Mouse (Mus musculus) heart, embryonic 15.5 days (tissue): Measurements from ENCODE around the gene Mrpl48. TPM values are rescaled to one million over a fixed set of nuclear protein-coding genes. Genes with fewer than 3 reads are reported as not detected.
A peak's percentile ranks its signal among the peaks of the same experiment; 100 is the strongest.

Source experiments
- ATAC-seq: fragments of 200-750 bp; cut with Nextera tagmentation; replicated peaks from 2 replicates; pipeline ENCODE4 v1.8.0; 2017; ENCODE audit warnings: low read depth, moderate TSS enrichment; ENCODE audit not compliant: insufficient number of reproducible peaks, insufficient read depth, low FRiP score
- H3K27ac ChIP-seq: fragments of 300-500 bp; sonication (generic); 2 replicates; pipeline ENCODE4 v1.5.1; 2015; ENCODE audit warnings: mild to moderate bottlenecking, inconsistent platforms
- H3K27me3 ChIP-seq: fragments of 300-500 bp; sonication (generic); 2 replicates; pipeline ENCODE4 v1.6.1; 2015; ENCODE audit warnings: inconsistent platforms
- H3K36me3 ChIP-seq: fragments of 300-500 bp; sonication (generic); 2 replicates; pipeline ENCODE4 v1.6.1; 2015; ENCODE audit warnings: mild to moderate bottlenecking, inconsistent platforms
- H3K4me1 ChIP-seq: fragments of 300-500 bp; sonication (generic); replicated peaks from 2 replicates; pipeline ENCODE4 v1.6.1; 2015; ENCODE audit warnings: inconsistent platforms
- H3K4me2 ChIP-seq: fragments of 300-500 bp; sonication (generic); 2 replicates; pipeline ENCODE4 v1.6.1; 2015; ENCODE audit warnings: inconsistent platforms, mild to moderate bottlenecking, moderate library complexity
- H3K4me3 ChIP-seq: fragments of 300-500 bp; sonication (generic); 2 replicates; pipeline ENCODE4 v1.5.1; 2015; ENCODE audit warnings: mild to moderate bottlenecking, inconsistent platforms
- H3K9ac ChIP-seq: fragments of 300-500 bp; sonication (generic); 2 replicates; pipeline ENCODE4 v1.6.1; 2015; ENCODE audit warnings: mild to moderate bottlenecking, inconsistent platforms
- H3K9me3 ChIP-seq: fragments of 300-500 bp; sonication (generic); replicated peaks from 2 replicates; pipeline ENCODE4 v1.6.1; 2016; ENCODE audit warnings: inconsistent platforms
- WGBS: fragments of 180-500 bp; shearing (Covaris S2); methylation state at CpG from one replicate; pipeline ENCODE4 v1.1.7; 2015; ENCODE audit warnings: mixed read lengths; 5-methylcytosine and 5-hydroxymethylcytosine counted together
- polyA plus RNA-seq: library from polyadenylated mRNA; unstranded; fragments of >200 nt; fragmentation: Nextera tagmentation; extraction: Ambion mirVana; gene quantifications from 2 replicates; pipeline ENCODE4 v1.2.1, GENCODE M21; 2015

Mrpl48 gene
- polyA plus RNA-seq, 1 experiment from 2014 or later = 89.3 TPM

GRCm38 (mm10) chr7:100554939-100555338 lies 53.2 kb downstream of the Mrpl48 start:
- no peaks in the 10 kb centered on the region for H3K27me3 ChIP-seq
- H3K4me1 ChIP-seq = peaks cover 27% of the 10 kb centered on the region
- no peak overlapping the region for H3K4me3 ChIP-seq
- peaks cover 3% of the 10 kb centered on the region; the same call in 1 of the 2 replicates for H3K36me3 ChIP-seq
- H3K27ac ChIP-seq = peak overlapping the region; percentile 95
- no peak for ATAC-seq
- H3K9me3 ChIP-seq = no peaks in the 10 kb centered on the region
- 48% methylated on average over 5 of the region's 5 CpGs for WGBS
- H3K4me2 ChIP-seq = peak overlapping the region; percentile 43; the same call in 1 of the 2 replicates
- no peak overlapping the region for H3K9ac ChIP-seq

GRCm38 (mm10) chr7:100550338-100551007 lies 57.6 kb downstream of the Mrpl48 start:
- no peak for ATAC-seq
- H3K9ac ChIP-seq = no peak overlapping the region
- H3K4me1 ChIP-seq = peaks cover 32% of the 10 kb centered on the region
- no peaks in the 10 kb centered on the region for H3K9me3 ChIP-seq
- no peaks in the 10 kb centered on the region for H3K27me3 ChIP-seq
- H3K4me2 ChIP-seq = no peak overlapping the region
- WGBS = 39% methylated on average over 5 of the region's 5 CpGs
- peaks cover 10% of the 10 kb centered on the region; the same call in 1 of the 2 replicates for H3K36me3 ChIP-seq
- no peak overlapping the region for H3K4me3 ChIP-seq
- peak overlapping the region; percentile 33 for H3K27ac ChIP-seq

DNA sequence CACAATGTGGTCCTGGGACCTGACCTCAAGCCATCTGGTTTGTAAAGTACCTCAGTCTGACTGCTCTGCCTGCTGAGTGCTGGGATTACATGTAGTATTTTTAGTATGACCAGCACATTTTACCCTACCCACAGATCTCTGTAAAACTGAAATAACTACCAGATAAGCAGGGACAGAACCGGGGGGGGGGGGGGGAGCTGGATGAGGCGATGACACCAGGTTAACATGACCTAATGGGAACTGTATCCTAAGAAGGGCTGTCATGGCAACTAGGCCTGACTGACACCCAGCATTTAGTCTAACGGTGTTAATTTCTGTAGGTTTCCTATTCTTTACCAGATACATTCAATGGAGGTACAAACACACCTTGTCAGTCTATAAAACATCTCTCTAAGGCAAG lies 58.3 kb downstream of the Mrpl48 start:
- no peak overlapping the region for H3K4me2 ChIP-seq
- H3K36me3 ChIP-seq = peaks cover 10% of the 10 kb centered on the region; the same call in 1 of the 2 replicates
- ATAC-seq = peak; percentile 48; the same call in 1 of the 2 replicates
- H3K9ac ChIP-seq = no peak overlapping the region
- H3K4me3 ChIP-seq = no peak overlapping the region
- 61% methylated on average over 3 of the region's 3 CpGs for WGBS
- H3K4me1 ChIP-seq = peaks cover 29% of the 10 kb centered on the region
- peak overlapping the region; percentile 33 for H3K27ac ChIP-seq
- H3K27me3 ChIP-seq = no peaks in the 10 kb centered on the region
- H3K9me3 ChIP-seq = no peaks in the 10 kb centered on the region

DNA sequence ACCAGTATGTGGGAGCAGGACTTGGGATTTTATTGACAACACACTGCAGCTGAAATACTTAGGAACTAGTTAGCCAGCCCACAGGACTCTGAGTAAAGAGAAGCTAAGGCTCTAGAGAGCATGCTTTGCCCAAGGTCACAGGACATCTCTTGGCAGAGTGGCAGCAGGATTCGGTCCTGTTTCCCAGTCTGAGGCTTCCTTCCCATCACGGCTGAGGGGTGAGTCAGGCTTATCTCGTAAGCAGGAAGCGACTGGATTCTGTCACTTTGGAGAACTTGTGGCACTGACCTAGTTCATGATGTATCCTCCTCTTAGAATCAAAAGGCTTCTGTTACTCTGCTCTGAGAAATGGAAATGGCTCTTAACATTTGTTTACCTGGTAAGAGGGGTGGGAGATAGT lies 60.5 kb downstream of the Mrpl48 start:
- H3K9me3 ChIP-seq = no peaks in the 10 kb centered on the region
- H3K4me2 ChIP-seq = no peak overlapping the region
- H3K36me3 ChIP-seq = peaks cover 10% of the 10 kb centered on the region; the same call in 1 of the 2 replicates
- H3K4me1 ChIP-seq = peaks cover 23% of the 10 kb centered on the region
- no peak overlapping the region for H3K9ac ChIP-seq
- 18% methylated on average over 4 of the region's 4 CpGs for WGBS
- no peak; the same call in 1 of the 2 replicates for ATAC-seq
- peak overlapping the region; percentile 39; the same call in 1 of the 2 replicates for H3K27ac ChIP-seq
- no peaks in the 10 kb centered on the region for H3K27me3 ChIP-seq
- no peak overlapping the region for H3K4me3 ChIP-seq

DNA sequence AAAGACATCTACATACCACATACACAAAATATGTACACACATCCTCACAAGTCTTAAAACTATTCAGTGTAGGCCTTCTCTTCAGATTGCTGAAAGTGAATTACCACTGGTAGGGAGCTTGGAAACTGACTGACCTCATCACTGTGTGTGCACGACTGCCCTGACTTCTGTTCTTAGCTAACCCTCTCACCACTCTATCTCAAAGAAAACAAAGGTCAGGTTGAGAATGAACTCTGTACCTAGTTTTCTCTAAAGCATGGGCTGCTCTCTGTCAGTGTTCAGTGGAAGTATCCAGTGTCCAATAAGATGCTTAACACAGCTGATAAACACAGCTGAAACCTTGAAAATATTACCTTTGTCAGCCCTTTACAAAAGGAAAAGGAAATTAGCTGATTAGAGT lies 63.7 kb downstream of the Mrpl48 start:
- no peak overlapping the region for H3K27ac ChIP-seq
- ATAC-seq = no peak
- 33% methylated on average over 1 of the region's 1 CpGs for WGBS
- no peak overlapping the region for H3K4me2 ChIP-seq
- H3K27me3 ChIP-seq = no peaks in the 10 kb centered on the region
- no peak overlapping the region for H3K9ac ChIP-seq
- peaks cover 20% of the 10 kb centered on the region for H3K36me3 ChIP-seq
- H3K4me1 ChIP-seq = peaks cover 9% of the 10 kb centered on the region
- H3K4me3 ChIP-seq = no peak overlapping the region
- no peaks in the 10 kb centered on the region for H3K9me3 ChIP-seq

GRCm38 (mm10) chr7:100539516-100539915 lies 68.6 kb downstream of the Mrpl48 start:
- H3K9ac ChIP-seq = no peak overlapping the region
- H3K4me3 ChIP-seq = no peak overlapping the region
- no peaks in the 10 kb centered on the region for H3K9me3 ChIP-seq
- H3K27me3 ChIP-seq = no peaks in the 10 kb centered on the region
- WGBS = 91% methylated on average over 9 of the region's 9 CpGs
- ATAC-seq = no peak
- no peak overlapping the region for H3K27ac ChIP-seq
- no peak overlapping the region for H3K4me2 ChIP-seq
- H3K36me3 ChIP-seq = peaks cover 20% of the 10 kb centered on the region
- peaks cover 8% of the 10 kb centered on the region; the same call in 1 of the 2 replicates for H3K4me1 ChIP-seq

- no peaks in the 10 kb centered on the region for H3K27me3 ChIP-seq
- H3K4me1 ChIP-seq = peaks cover 8% of the 10 kb centered on the region; the same call in 1 of the 2 replicates
- H3K4me3 ChIP-seq = peak overlapping the region; percentile 70
- peaks cover 20% of the 10 kb centered on the region for H3K36me3 ChIP-seq
- no peaks in the 10 kb centered on the region for H3K9me3 ChIP-seq
- peak overlapping the region; percentile 85; the same call in 1 of the 2 replicates for H3K27ac ChIP-seq
- peak overlapping the region; percentile 58 for H3K4me2 ChIP-seq
- ATAC-seq = no peak
- WGBS = 27% methylated on average over 7 of the region's 7 CpGs
- peak overlapping the region; percentile 78 for H3K9ac ChIP-seq
These were observed 70.6 kb downstream of the Mrpl48 start for GRCm38 (mm10) chr7:100537519-100537902.

- no peaks in the 10 kb centered on the region for H3K27me3 ChIP-seq
- H3K9me3 ChIP-seq = no peaks in the 10 kb centered on the region
- peak; percentile 99 for ATAC-seq
- H3K36me3 ChIP-seq = peaks cover 20% of the 10 kb centered on the region
- H3K4me2 ChIP-seq = peak within 1 kb of the TSS; percentile 58
- peak within 1 kb of the TSS; percentile 78 for H3K9ac ChIP-seq
- WGBS = under 1% methylated on average over 33 of the region's 33 CpGs
- H3K4me1 ChIP-seq = peaks cover 8% of the 10 kb centered on the region; the same call in 1 of the 2 replicates
- peak within 1 kb of the TSS; percentile 70 for H3K4me3 ChIP-seq
- H3K27ac ChIP-seq = peak within 1 kb of the TSS; percentile 85
These were observed 71.1 kb downstream of the Mrpl48 start, which contains the start of gene Coa4 for GRCm38 (mm10) chr7:100536804-100537518. TSS of gene Coa4 (plus strand) at chr7:100537071.

GRCm38 (mm10) chr7:100535831-100536230 lies 72.3 kb downstream of the Mrpl48 start:
- Histone ChIP-seq H3K9me3 (no peaks in the 10 kb centered on the region), H3K27ac (no peak overlapping the region), H3K4me2 (no peak overlapping the region), H3K36me3 (peaks cover 20% of the 10 kb centered on the region), H3K9ac (no peak overlapping the region), H3K27me3 (no peaks in the 10 kb centered on the region), H3K4me1 (peaks cover 8% of the 10 kb centered on the region; the same call in 1 of the 2 replicates), H3K4me3 (no peak overlapping the region)
- WGBS = 68% methylated on average over 2 of the region's 2 CpGs
- no peak for ATAC-seq

- H3K4me1 ChIP-seq = peaks cover 8% of the 10 kb centered on the region; the same call in 1 of the 2 replicates
- no peaks in the 10 kb centered on the region for H3K9me3 ChIP-seq
- no peak overlapping the region for H3K27ac ChIP-seq
- H3K4me2 ChIP-seq = no peak overlapping the region
- WGBS = 69% methylated on average over 3 of the region's 3 CpGs
- peaks cover 5% of the 10 kb centered on the region for H3K36me3 ChIP-seq
- no peak overlapping the region for H3K9ac ChIP-seq
- no peaks in the 10 kb centered on the region for H3K27me3 ChIP-seq
- no peak overlapping the region for H3K4me3 ChIP-seq
- ATAC-seq = no peak
These were observed 73.9 kb downstream of the Mrpl48 start for GRCm38 (mm10) chr7:100534216-100534615.

GRCm38 (mm10) chr7:100533503-100533902 lies 74.6 kb downstream of the Mrpl48 start:
- no peak overlapping the region for H3K4me2 ChIP-seq
- no peaks in the 10 kb centered on the region for H3K27me3 ChIP-seq
- no peak overlapping the region for H3K9ac ChIP-seq
- 58% methylated on average over 2 of the region's 2 CpGs for WGBS
- no peaks in the 10 kb centered on the region for H3K36me3 ChIP-seq
- no peak overlapping the region for H3K27ac ChIP-seq
- peaks cover 8% of the 10 kb centered on the region; the same call in 1 of the 2 replicates for H3K4me1 ChIP-seq
- no peaks in the 10 kb centered on the region for H3K9me3 ChIP-seq
- H3K4me3 ChIP-seq = no peak overlapping the region
- ATAC-seq = no peak
